Mouse (Mus musculus): ENCODE data around the gene Cwc27. TPM values are rescaled to one million over a fixed set of nuclear protein-coding genes. Genes with fewer than 3 reads are reported as not detected.

The Cwc27 gene
- polyA plus RNA-seq, 1 experiment = 5.1 TPM

- Histone ChIP-seq H3K79me3 (ENCODE audit: low read depth) (no peaks in the 10 kb centered on the region), H3K36me3 (ENCODE audit: control insufficient read depth, insufficient read depth) (peaks cover 24% of the 10 kb centered on the region), H3K79me2 (ENCODE audit: control insufficient read depth, insufficient read depth) (no peaks in the 10 kb centered on the region), H3K27me3 (ENCODE audit: control insufficient read depth, insufficient read depth, insufficient read length) (no peaks in the 10 kb centered on the region), H3K4me3 (ENCODE audit: insufficient read depth, poor library complexity, severe bottlenecking) (no peak overlapping the region), H3ac (ENCODE audit: control insufficient read depth, insufficient read length, low read depth) (no peak overlapping the region)
- TF ChIP-seq CEBPB (IDR thresholded peaks at IDR 0.05; ENCODE audit: low read depth) = no peak
- no peak for TF ChIP-seq MAX (IDR thresholded peaks at IDR 0.05)
- TF ChIP-seq MYOD1 (IDR thresholded peaks at IDR 0.05; ENCODE audit: control insufficient read depth, insufficient read length, low read depth) = no peak
- no peak for TF ChIP-seq USF1 (IDR thresholded peaks at IDR 0.05; ENCODE audit: low read depth)
- no peak for TF ChIP-seq CTCF (IDR thresholded peaks at IDR 0.05; ENCODE audit: control insufficient read depth, insufficient read depth, insufficient read length)
- no peak for TF ChIP-seq FOSL1 (IDR thresholded peaks at IDR 0.05; ENCODE audit: insufficient read depth, low read length, poor library complexity, severe bottlenecking)
- TF ChIP-seq MYOG (IDR thresholded peaks at IDR 0.05; ENCODE audit: control insufficient read depth, extremely low read depth, insufficient read length) = no peak
These were observed 22.5 kb downstream of the Cwc27 start for GRCm38 (mm10) chr13:104794421-104794820.

- no peak for TF ChIP-seq CEBPB (IDR thresholded peaks at IDR 0.05; ENCODE audit: low read depth)
- TF ChIP-seq FOSL1 (IDR thresholded peaks at IDR 0.05; ENCODE audit: insufficient read depth, low read length, poor library complexity, severe bottlenecking) = no peak
- no peak for TF ChIP-seq MYOD1 (IDR thresholded peaks at IDR 0.05; ENCODE audit: control insufficient read depth, insufficient read length, low read depth)
- no peak for TF ChIP-seq MYOG (IDR thresholded peaks at IDR 0.05; ENCODE audit: control insufficient read depth, extremely low read depth, insufficient read length)
- no peak for TF ChIP-seq USF1 (IDR thresholded peaks at IDR 0.05; ENCODE audit: low read depth)
- no peak for TF ChIP-seq CTCF (IDR thresholded peaks at IDR 0.05; ENCODE audit: control insufficient read depth, insufficient read depth, insufficient read length)
- no peak for TF ChIP-seq MAX (IDR thresholded peaks at IDR 0.05)
- H3K36me3 ChIP-seq (ENCODE audit: control insufficient read depth, insufficient read depth) = peaks cover 28% of the 10 kb centered on the region
- H3K27me3 ChIP-seq (ENCODE audit: control insufficient read depth, insufficient read depth, insufficient read length) = no peaks in the 10 kb centered on the region
- no peak within 1 kb of the TSS for H3K4me3 ChIP-seq (ENCODE audit: insufficient read depth, poor library complexity, severe bottlenecking)
- H3K79me3 ChIP-seq (ENCODE audit: low read depth) = no peaks in the 10 kb centered on the region
- no peak within 1 kb of the TSS for H3ac ChIP-seq (ENCODE audit: control insufficient read depth, insufficient read length, low read depth)
- no peaks in the 10 kb centered on the region for H3K79me2 ChIP-seq (ENCODE audit: control insufficient read depth, insufficient read depth)
These were observed 24.8 kb downstream of the Cwc27 start, which contains the start of gene Srek1ip1 for GRCm38 (mm10) chr13:104792184-104792583. Gene Srek1ip1, plus strand, starts transcription at chr13:104792484.

GRCm38 (mm10) chr13:104789663-104790062, 27.3 kb downstream of the Cwc27 start:
- no peak for TF ChIP-seq MYOG (IDR thresholded peaks at IDR 0.05; ENCODE audit: control insufficient read depth, extremely low read depth, insufficient read length)
- TF ChIP-seq CTCF (IDR thresholded peaks at IDR 0.05; ENCODE audit: control insufficient read depth, insufficient read depth, insufficient read length) = peak; percentile 10
- Histone ChIP-seq H3ac (ENCODE audit: control insufficient read depth, insufficient read length, low read depth) (no peak overlapping the region), H3K36me3 (ENCODE audit: control insufficient read depth, insufficient read depth) (peaks cover 32% of the 10 kb centered on the region), H3K79me2 (ENCODE audit: control insufficient read depth, insufficient read depth) (no peaks in the 10 kb centered on the region), H3K27me3 (ENCODE audit: control insufficient read depth, insufficient read depth, insufficient read length) (no peaks in the 10 kb centered on the region), H3K79me3 (ENCODE audit: low read depth) (no peaks in the 10 kb centered on the region), H3K4me3 (ENCODE audit: insufficient read depth, poor library complexity, severe bottlenecking) (no peak overlapping the region)

GRCm38 (mm10) chr13:104787260-104787659, 29.7 kb downstream of the Cwc27 start:
- Histone ChIP-seq H3K4me3 (ENCODE audit: insufficient read depth, poor library complexity, severe bottlenecking) (no peak overlapping the region), H3K79me2 (ENCODE audit: control insufficient read depth, insufficient read depth) (no peaks in the 10 kb centered on the region), H3K27me3 (ENCODE audit: control insufficient read depth, insufficient read depth, insufficient read length) (no peaks in the 10 kb centered on the region), H3K36me3 (ENCODE audit: control insufficient read depth, insufficient read depth) (peaks cover 29% of the 10 kb centered on the region), H3ac (ENCODE audit: control insufficient read depth, insufficient read length, low read depth) (no peak overlapping the region), H3K79me3 (ENCODE audit: low read depth) (no peaks in the 10 kb centered on the region)
- TF ChIP-seq CTCF (IDR thresholded peaks at IDR 0.05; ENCODE audit: control insufficient read depth, insufficient read depth, insufficient read length) = no peak
- no peak for TF ChIP-seq MAX (IDR thresholded peaks at IDR 0.05)
- no peak for TF ChIP-seq FOSL1 (IDR thresholded peaks at IDR 0.05; ENCODE audit: insufficient read depth, low read length, poor library complexity, severe bottlenecking)
- TF ChIP-seq USF1 (IDR thresholded peaks at IDR 0.05; ENCODE audit: low read depth) = no peak
- TF ChIP-seq MYOG (IDR thresholded peaks at IDR 0.05; ENCODE audit: control insufficient read depth, extremely low read depth, insufficient read length) = no peak
- TF ChIP-seq CEBPB (IDR thresholded peaks at IDR 0.05; ENCODE audit: low read depth) = no peak
- TF ChIP-seq MYOD1 (IDR thresholded peaks at IDR 0.05; ENCODE audit: control insufficient read depth, insufficient read length, low read depth) = no peak

- Histone ChIP-seq H3K36me3 (ENCODE audit: control insufficient read depth, insufficient read depth) (peaks cover 11% of the 10 kb centered on the region), H3K79me2 (ENCODE audit: control insufficient read depth, insufficient read depth) (no peaks in the 10 kb centered on the region), H3ac (ENCODE audit: control insufficient read depth, insufficient read length, low read depth) (no peak overlapping the region), H3K27me3 (ENCODE audit: control insufficient read depth, insufficient read depth, insufficient read length) (no peaks in the 10 kb centered on the region), H3K79me3 (ENCODE audit: low read depth) (no peaks in the 10 kb centered on the region), H3K4me3 (ENCODE audit: insufficient read depth, poor library complexity, severe bottlenecking) (no peak overlapping the region)
- TF ChIP-seq USF1 (IDR thresholded peaks at IDR 0.05; ENCODE audit: low read depth) = no peak
- TF ChIP-seq CTCF (IDR thresholded peaks at IDR 0.05; ENCODE audit: control insufficient read depth, insufficient read depth, insufficient read length) = no peak
- no peak for TF ChIP-seq MYOG (IDR thresholded peaks at IDR 0.05; ENCODE audit: control insufficient read depth, extremely low read depth, insufficient read length)
- TF ChIP-seq MYOD1 (IDR thresholded peaks at IDR 0.05; ENCODE audit: control insufficient read depth, insufficient read length, low read depth) = no peak
- no peak for TF ChIP-seq MAX (IDR thresholded peaks at IDR 0.05)
- no peak for TF ChIP-seq CEBPB (IDR thresholded peaks at IDR 0.05; ENCODE audit: low read depth)
- no peak for TF ChIP-seq FOSL1 (IDR thresholded peaks at IDR 0.05; ENCODE audit: insufficient read depth, low read length, poor library complexity, severe bottlenecking)
These were observed 37.8 kb downstream of the Cwc27 start for GRCm38 (mm10) chr13:104779104-104779670.

- no peaks in the 10 kb centered on the region for H3K79me2 ChIP-seq (ENCODE audit: control insufficient read depth, insufficient read depth)
- H3K27me3 ChIP-seq (ENCODE audit: control insufficient read depth, insufficient read depth, insufficient read length) = no peaks in the 10 kb centered on the region
- TF ChIP-seq MYOG (IDR thresholded peaks at IDR 0.05; ENCODE audit: control insufficient read depth, extremely low read depth, insufficient read length) (no peak), CEBPB (IDR thresholded peaks at IDR 0.05; ENCODE audit: low read depth) (no peak), MYOD1 (IDR thresholded peaks at IDR 0.05; ENCODE audit: control insufficient read depth, insufficient read length, low read depth) (no peak), CTCF (IDR thresholded peaks at IDR 0.05; ENCODE audit: control insufficient read depth, insufficient read depth, insufficient read length) (no peak), MAX (IDR thresholded peaks at IDR 0.05) (no peak)
- H3K4me3 ChIP-seq (ENCODE audit: insufficient read depth, poor library complexity, severe bottlenecking) = no peak overlapping the region
- H3ac ChIP-seq (ENCODE audit: control insufficient read depth, insufficient read length, low read depth) = no peak overlapping the region
- no peaks in the 10 kb centered on the region for H3K36me3 ChIP-seq (ENCODE audit: control insufficient read depth, insufficient read depth)
- H3K79me3 ChIP-seq (ENCODE audit: low read depth) = no peaks in the 10 kb centered on the region
These were observed 53.7 kb downstream of the Cwc27 start for GRCm38 (mm10) chr13:104763193-104763592.

Data from C2C12 (cell line).